Mouse (Mus musculus) adrenal gland, postnatal 4 days (tissue): ENCODE data around the gene Ms4a14. TPM values are rescaled to one million over a fixed set of nuclear protein-coding genes. Genes with fewer than 3 reads are reported as not detected.
"Not testable (repeated sequence)": the region's sequence is repeated elsewhere in the genome, so short reads cannot be mapped to it uniquely, and the experiment has no call there.

ENCODE experiments used
- DNase-seq, 2 experiments: peaks; one replicate each; pipeline ENCODE4 v3.0.0; 2021 to 2022; ENCODE audit warnings: low spot score in 2 of 2, mixed read lengths in 2 of 2
- long read RNA-seq, 2 experiments: library from polyadenylated mRNA; stranded (forward); transcript quantifications; one replicate each; pipeline ENCODE4 v2.0.0; 2021
- total RNA-seq, 2 experiments: library from RNA; stranded (reverse); gene quantifications; 2 replicates each; pipeline ENCODE4 v1.2.3; 2021

The Ms4a14 gene
- total RNA-seq: under 1 TPM; 0.08 to 0.11 TPM
- long read RNA-seq, experiment 1: 0 reads
- long read RNA-seq, experiment 2: 0 reads

GRCm38 (mm10) chr19:11314354-11314753, at the start of gene Ms4a14:
Gene Ms4a14 (minus strand): TSS chr19:11314454.
- no peak for DNase-seq

DNA sequence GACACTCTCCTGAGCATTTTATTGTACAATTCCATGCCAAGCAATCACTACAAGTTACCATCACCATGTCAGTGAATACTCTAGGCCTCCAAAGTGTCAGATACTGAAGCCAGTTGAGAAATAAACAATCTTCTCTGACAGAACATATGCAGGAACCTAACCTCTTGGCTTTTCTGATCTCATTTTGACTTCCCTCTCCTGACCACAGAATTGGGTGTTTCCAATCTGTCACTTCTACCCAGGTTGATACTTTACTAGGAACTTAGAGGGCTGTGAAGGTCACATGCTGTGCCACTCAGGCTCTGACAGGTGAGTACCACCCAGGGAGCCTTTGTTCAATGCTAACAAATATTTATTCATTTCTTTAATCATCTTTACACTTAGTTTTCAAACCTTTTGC, 47.7 kb upstream of the Ms4a14 start:
- DNase-seq: no peak

- no peak for DNase-seq
Measured at GRCm38 (mm10) chr19:11360106-11360505, 45.9 kb upstream of the Ms4a14 start.

DNA sequence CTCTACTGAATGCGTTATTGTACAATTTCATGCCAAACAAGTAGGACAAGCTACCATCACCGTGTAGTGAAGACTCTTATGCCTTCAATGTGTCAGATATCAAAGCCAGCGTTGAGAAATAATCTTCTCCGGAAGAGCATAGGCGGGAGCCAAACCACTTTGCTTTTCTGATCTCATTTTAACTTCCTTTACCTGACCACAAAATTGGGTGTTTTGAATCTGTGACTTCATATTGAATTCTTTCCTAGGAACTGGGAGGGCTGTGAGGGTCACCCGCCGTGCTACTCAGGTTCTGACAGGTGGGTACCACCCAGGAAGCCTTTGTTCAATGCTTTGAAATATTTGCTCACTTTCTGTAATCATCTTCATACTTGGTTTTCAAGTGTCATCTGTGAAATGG, 41.5 kb upstream of the Ms4a14 start:
- no peak for DNase-seq

- no peak for DNase-seq
Measured at GRCm38 (mm10) chr19:11351878-11352277, 37.6 kb upstream of the Ms4a14 start.

GRCm38 (mm10) chr19:11349698-11350481, 35.6 kb upstream of the Ms4a14 start:
- DNase-seq: no peak

DNA sequence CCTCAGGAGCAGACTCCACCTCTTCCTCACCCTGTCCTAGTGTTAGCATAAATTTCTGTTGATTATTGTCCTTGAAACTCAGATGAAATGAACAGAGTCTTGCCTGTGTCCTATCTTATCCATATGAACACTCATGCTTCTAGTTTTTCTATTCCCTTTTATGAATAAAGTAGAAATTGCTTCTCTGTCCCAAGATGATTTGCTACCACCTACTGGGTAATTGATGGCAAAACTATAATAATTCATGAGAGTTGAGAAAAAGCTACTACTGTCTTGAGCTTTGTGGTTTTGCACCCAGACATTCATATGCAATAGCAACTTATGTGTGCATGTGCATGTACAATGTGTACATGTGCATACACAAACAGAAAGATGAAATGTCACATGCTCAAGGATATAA, 29.7 kb upstream of the Ms4a14 start:
- DNase-seq: no peak

DNA sequence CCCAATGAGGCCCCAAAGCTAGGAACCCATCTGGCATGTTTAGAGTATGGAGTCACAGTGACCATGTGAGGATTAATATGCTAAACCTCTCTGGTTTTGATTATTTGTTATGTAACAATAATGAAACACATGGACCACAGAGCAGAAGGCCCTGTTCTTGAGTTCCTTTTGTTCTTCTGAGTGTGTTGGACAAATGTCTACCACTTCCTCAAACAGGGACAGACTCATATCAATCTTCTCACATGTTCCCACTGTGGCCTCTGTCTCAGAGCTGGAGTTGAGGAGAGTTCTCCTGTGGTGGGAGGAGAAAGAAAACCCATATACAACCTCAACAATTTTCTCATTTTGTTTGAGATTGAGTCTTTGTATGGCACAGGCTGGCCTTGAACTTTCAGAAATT, 28.9 kb upstream of the Ms4a14 start:
- no peak for DNase-seq

GRCm38 (mm10) chr19:11335932-11336331, 21.7 kb upstream of the Ms4a14 start, which contains the start of gene Ms4a7:
Gene Ms4a7 (minus strand): TSS chr19:11336146.
- no peak for DNase-seq

- no peak for DNase-seq
Measured at GRCm38 (mm10) chr19:11321123-11321522, 6.9 kb upstream of the Ms4a14 start.

DNA sequence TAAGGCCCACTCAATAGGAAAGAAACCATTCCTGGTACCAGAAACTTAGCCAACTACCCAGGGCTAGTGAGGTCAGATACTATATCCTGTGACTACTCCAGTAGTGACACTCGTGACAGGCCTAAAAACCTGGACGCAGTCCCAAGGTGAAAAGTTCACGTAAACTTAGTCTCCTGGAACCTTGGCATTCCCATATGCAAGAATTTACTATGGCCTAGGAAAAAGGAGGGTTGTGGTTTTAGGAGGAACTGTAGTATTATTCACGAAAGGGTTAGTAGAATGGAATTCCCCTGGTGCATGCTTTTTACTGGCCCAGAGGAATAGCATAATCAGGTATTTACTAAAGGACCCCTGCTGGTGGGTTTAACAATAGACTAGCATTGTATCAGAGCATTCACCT, 2.5 kb upstream of the Ms4a14 start:
- DNase-seq: no peak

DNA sequence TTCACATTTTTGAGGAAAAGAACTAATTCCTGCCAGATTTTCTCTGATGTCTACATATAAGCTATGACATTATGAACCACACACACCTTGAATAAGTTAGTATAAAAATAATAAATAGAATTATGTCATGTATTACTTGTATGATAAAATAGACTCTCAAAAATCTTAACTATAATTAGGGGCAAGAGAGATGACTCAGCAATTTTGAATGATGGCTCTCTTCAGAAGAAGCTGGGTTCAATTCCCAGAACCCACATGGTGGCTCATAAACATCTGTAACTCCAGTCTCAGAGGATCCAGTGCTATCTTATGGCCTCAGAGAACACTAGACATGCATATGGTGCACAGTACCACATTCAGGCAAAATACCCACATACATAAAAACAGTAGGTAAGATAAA, 5.4 kb downstream of the Ms4a14 start:
- no peak for DNase-seq

DNA sequence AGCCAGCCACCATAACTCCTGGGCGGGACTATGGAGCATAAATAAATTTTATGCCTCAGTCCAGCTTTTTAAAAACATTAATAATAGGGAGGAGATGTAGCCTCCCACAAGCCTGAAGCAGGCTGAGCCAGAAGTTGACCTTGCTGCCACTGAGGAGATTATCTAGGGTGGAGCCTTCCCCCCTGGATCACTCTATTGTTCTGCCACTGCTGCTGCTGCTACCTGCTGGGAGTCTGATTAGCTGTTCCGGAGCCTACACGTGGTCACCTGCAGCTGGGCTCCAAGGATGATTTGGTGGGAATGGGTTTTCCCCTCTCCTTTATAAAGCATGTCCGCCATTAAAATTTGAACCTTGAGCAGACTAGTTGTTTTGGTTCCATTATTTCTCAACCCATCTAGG, 14.7 kb downstream of the Ms4a14 start:
- not testable (repeated sequence) for DNase-seq

GRCm38 (mm10) chr19:11298939-11299338, 15.3 kb downstream of the Ms4a14 start:
- no peak for DNase-seq

DNA sequence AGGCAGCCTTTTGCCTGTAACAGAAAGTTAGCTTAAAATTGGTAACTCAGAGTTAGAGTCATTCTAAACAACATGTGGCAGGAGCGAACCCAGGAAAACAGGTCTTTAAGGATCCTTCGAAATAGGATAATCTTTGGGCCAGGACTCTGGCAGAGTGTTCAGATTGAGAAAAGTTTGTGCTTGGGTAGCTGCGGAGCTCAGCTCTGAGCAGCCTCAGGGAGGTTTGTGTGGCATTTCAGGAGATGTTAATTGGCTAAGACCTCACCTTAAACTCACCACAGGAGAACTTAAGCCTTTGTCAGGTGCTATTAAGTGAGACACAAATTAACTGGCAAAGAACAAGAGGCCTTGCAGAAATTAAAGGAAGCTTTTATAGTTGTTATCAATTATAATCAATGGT, 20.6 kb downstream of the Ms4a14 start:
- DNase-seq: not testable (repeated sequence)

- no peak for DNase-seq
Measured at GRCm38 (mm10) chr19:11292990-11293389, 21.3 kb downstream of the Ms4a14 start.

DNA sequence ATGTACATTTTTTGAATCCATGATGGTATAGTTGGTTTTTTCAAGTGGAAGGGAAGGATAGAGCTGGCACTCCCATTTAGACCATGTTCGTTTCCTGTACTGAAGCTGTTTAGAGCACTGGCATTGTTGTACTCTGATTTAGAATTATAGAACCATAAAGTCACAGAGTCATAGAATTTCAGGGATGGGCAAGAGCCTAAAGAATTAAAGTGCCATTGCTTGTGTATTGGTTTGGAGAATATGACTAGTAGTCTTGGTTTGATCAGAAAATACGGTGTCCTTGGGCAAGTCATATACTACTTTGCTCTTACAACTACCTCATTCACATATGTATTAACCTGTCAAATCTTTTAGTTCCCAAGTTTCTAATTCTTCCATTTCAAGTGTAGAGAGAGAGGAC, 30.5 kb downstream of the Ms4a14 start, which contains the start of gene Ms4a5:
Gene Ms4a5 (minus strand): TSS at position 101 of the 400 bp plus-strand sequence.
- no peak for DNase-seq

- no peak for DNase-seq
Measured at GRCm38 (mm10) chr19:11280223-11280622, 34.0 kb downstream of the Ms4a14 start.

DNA sequence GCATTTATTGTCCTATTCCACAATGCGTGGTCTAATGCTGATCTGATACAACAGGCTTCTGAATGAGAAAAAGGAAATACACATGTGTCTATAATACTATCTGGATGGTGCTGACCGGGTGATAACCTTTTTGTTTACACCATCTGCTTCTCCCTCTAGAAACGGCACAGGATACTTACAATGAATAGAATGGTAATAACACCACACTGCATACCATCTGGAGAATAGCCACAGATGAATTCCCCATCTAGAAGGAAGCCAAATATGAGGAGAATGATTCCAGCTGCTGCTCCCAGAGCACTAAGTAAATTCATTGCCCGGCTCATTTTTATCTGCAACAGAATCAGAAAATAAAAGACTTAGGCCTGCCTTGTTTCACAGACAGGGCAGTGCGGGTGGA, 37.8 kb downstream of the Ms4a14 start:
- no peak for DNase-seq

DNA sequence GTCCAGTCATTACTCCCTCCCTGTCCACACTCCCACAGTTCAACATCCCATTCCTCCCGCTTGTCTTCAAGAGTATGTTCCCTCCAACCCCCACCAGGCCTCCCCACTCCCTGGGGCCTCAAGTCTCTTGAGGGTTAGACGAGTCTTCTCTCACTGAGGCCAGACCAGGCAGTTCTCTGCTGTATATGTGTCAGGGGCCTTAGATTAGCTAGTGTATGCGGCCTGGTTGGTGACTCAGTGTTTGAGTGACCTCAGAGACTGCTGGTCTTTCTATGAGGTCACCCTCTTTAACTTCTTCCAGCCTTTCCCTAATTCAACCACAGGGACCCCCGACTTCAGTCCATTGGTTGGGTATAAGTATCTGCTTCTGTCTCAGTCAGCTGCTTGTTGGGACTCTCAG, 47.3 kb downstream of the Ms4a14 start:
- DNase-seq: no peak

- DNase-seq: no peak
Measured at GRCm38 (mm10) chr19:11266052-11266845, 48.0 kb downstream of the Ms4a14 start, which contains the start of gene Ms4a1. Gene Ms4a1 (minus strand): TSS chr19:11266241.

GRCm38 (mm10) chr19:11264602-11265185, 49.6 kb downstream of the Ms4a14 start:
- DNase-seq: no peak
